19 mouse cellular contexts compared by ENCODE assay signal in the genomic region with DNA sequence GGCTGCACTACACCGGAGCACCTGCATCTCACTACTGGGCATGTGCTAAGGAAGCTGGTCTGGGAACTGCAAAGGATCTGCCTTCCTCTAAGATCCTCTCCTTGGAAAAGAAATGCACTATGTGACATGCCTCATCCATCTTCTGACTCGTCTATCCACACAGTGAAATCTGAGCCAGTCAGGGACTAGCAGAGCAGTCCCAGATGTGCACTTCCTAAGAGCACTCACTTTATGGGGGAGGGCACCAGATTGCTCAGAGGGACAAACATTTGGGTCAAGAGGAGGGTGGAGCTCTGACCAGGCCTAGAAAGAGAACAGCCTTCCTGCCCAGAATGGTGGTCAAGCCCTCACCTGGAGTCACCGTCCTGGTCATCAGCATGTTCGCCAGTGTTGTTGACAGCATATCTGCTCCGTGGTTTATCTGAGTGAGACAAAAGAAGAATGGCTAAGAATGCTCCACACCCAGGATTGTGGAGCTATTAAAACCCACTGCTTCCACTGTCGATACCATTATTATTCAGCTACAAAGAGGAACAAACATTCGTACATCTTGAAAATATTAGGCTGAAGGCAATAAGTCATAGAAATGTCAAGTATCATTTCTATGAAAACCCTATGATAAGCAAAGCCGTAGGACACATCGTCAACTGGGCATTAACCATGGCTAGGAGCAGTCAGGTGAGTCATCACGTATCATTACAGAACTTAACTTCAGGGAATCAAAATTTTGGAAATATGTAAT. TPM values are rescaled to one million over a fixed set of nuclear protein-coding genes. Genes with fewer than 3 reads are reported as not detected.
DNase-seq lines count a peak whose midpoint lies in the region; ATAC-seq lines count a peak whose summit lies in the region.
"Had no signal": no experiment of that assay in that cellular context is flagged by ENCODE, and none has a peak within 500 bp of the region (broad histone marks: within the 10 kb centered on the region; RNA-seq: fewer than 3 reads in every experiment).

No protein-coding gene starts in this region.

- no peak overlapping the region for H3K9ac ChIP-seq in kidney, embryonic 15.5 days
- peak overlapping the region; percentile 40; the same call in 1 of the 2 replicates for H3K9ac ChIP-seq in liver, embryonic 16.5 days (ENCODE audit: low read depth, low read length)

- no peak overlapping the region for H3K4me3 ChIP-seq in kidney, embryonic 15.5 days (replicated peaks)
- H3K4me3 ChIP-seq in liver, embryonic 16.5 days (ENCODE audit: low read depth, low read length) = no peak overlapping the region

- H3K27me3 ChIP-seq in kidney, embryonic 15.5 days = no peaks in the 10 kb centered on the region
- no peaks in the 10 kb centered on the region for H3K27me3 ChIP-seq in liver, embryonic 16.5 days (ENCODE audit: control insufficient read depth, insufficient read depth, low read depth, low read length)

- H3K27ac ChIP-seq in kidney, embryonic 15.5 days = 0 out of 2 replicates have a peak overlapping the region, but pooled peaks have one; percentile 34
- peak overlapping the region; percentile 81 for H3K27ac ChIP-seq in liver, embryonic 16.5 days (ENCODE audit: low read length)

- no peaks in the 10 kb centered on the region for H3K9me3 ChIP-seq in kidney, embryonic 15.5 days (replicated peaks)
- no peaks in the 10 kb centered on the region for H3K9me3 ChIP-seq in liver, embryonic 16.5 days (replicated peaks; ENCODE audit: control insufficient read depth, low read length)

- ATAC-seq in kidney, embryonic 15.5 days (replicated peaks; ENCODE audit: low FRiP score) = peak; percentile 57
- no peak for ATAC-seq in liver, embryonic 16.5 days (ENCODE audit: low read depth)

- H3K4me1 ChIP-seq in kidney, embryonic 15.5 days = peaks cover 8% of the 10 kb centered on the region
- peaks cover 47% of the 10 kb centered on the region for H3K4me1 ChIP-seq in liver, embryonic 16.5 days (ENCODE audit: control insufficient read depth, low read depth, low read length)

- no peak overlapping the region for H3K4me2 ChIP-seq in kidney, embryonic 15.5 days
- H3K4me2 ChIP-seq in liver, embryonic 16.5 days (ENCODE audit: low read depth, low read length) = no peak overlapping the region

- 63% methylated on average over 10 of the region's 10 CpGs for WGBS in kidney, embryonic 15.5 days
- 81% methylated on average over 10 of the region's 10 CpGs for WGBS in liver, embryonic 16.5 days (ENCODE audit: insufficient replicate concordance)

- peaks cover 28% of the 10 kb centered on the region for H3K36me3 ChIP-seq in kidney, embryonic 15.5 days
- H3K36me3 ChIP-seq in liver, embryonic 16.5 days (ENCODE audit: control insufficient read depth, insufficient read depth) = peaks cover 5% of the 10 kb centered on the region; the same call in 1 of the 2 replicates

- peak; percentile 16 to 21 for DNase-seq in adrenal gland, postnatal 36 days
- DNase-seq in adrenal gland, adult 8-10 months = no peak
- DNase-seq in kidney, adult 8-10 months = no peak
- DNase-seq in embryo, embryonic 10.5 days (ENCODE audit: low spot score) = peak; percentile 63
- DNase-seq in cerebellum, adult 18-20 months = no peak
- DNase-seq in left cerebral cortex, adult 9 months (ENCODE audit: low spot score in 2 of 2) = no peak
- DNase-seq: B cell, adult 2 months; cerebellum, adult 2 months; kidney, adult 11 months; lung, adult 18-20 months had no signal

RNA-seq across cellular contexts. Expression of a gene that starts 4.7 kb away (rescaled TPM):
- total RNA-seq in adrenal gland, postnatal 36 days (2021) = 10 to 100 TPM; 62.9 to 65.2 TPM
- total RNA-seq in adrenal gland, adult 8-10 months (2022) = 100 to 1,000 TPM in 2 of 4 experiments, 10 to 100 TPM in 2; 72.8 to 122 (median 105) TPM
- polyA plus RNA-seq in kidney, embryonic 15.5 days (2015; fragmentation: Nextera tagmentation; extraction: Ambion mirVana) = 38.8 and 43.9 TPM in 2 replicates
- polyA plus RNA-seq in liver, embryonic 16.5 days (2015; fragmentation: Nextera tagmentation; extraction: Ambion mirVana) = 30.8 and 31.5 TPM in 2 replicates

RNA-seq across cellular contexts. Expression of a gene that starts 13.4 kb away (rescaled TPM):
- total RNA-seq in adrenal gland, postnatal 36 days (2021) = not detected
- not detected for total RNA-seq in adrenal gland, adult 8-10 months (2022)
- polyA plus RNA-seq in kidney, embryonic 15.5 days (2015; fragmentation: Nextera tagmentation; extraction: Ambion mirVana) = 36.6 and 65.3 TPM in 2 replicates
- polyA plus RNA-seq in liver, embryonic 16.5 days (2015; fragmentation: Nextera tagmentation; extraction: Ambion mirVana) = 43.7 and 47.4 TPM in 2 replicates
- total RNA-seq: ES-E14; gastrocnemius, postnatal 4 days; heart, postnatal 25 days; left cerebral cortex, postnatal 10 days; megakaryocyte progenitor cell, adult 5-6 weeks; monocyte, adult 5-6 weeks had no signal
- polyA plus RNA-seq: testis, adult 2 months had no signal

RNA-seq across cellular contexts. Expression of a gene that starts 20.5 kb away (rescaled TPM):
- total RNA-seq in adrenal gland, postnatal 36 days (2021) = 1,000 to 10,000 TPM; 2,230 to 3,771 TPM
- 1,000 to 10,000 TPM in 1 of 4 experiments, 100 to 1,000 TPM in 3; 803 to 2,295 (median 899) TPM for total RNA-seq in adrenal gland, adult 8-10 months (2022)
- polyA plus RNA-seq in kidney, embryonic 15.5 days (2015; fragmentation: Nextera tagmentation; extraction: Ambion mirVana) = 4,301 and 5,259 TPM in 2 replicates
- polyA plus RNA-seq in liver, embryonic 16.5 days (2015; fragmentation: Nextera tagmentation; extraction: Ambion mirVana) = 72,809 and 72,929 TPM in 2 replicates
- total RNA-seq: ES-E14 had no signal

RNA-seq across cellular contexts. Expression of a gene that starts 23.9 kb away (rescaled TPM):
- not detected for total RNA-seq in adrenal gland, postnatal 36 days (2021)
- not detected for total RNA-seq in adrenal gland, adult 8-10 months (2022)
- polyA plus RNA-seq in kidney, embryonic 15.5 days (2015; fragmentation: Nextera tagmentation; extraction: Ambion mirVana) = 2.3 and 2.5 TPM in 2 replicates
- polyA plus RNA-seq in liver, embryonic 16.5 days (2015; fragmentation: Nextera tagmentation; extraction: Ambion mirVana) = 158 and 159 TPM in 2 replicates
- total RNA-seq: gastrocnemius, postnatal 4 days; megakaryocyte progenitor cell, adult 5-6 weeks; monocyte, adult 5-6 weeks had no signal
- polyA plus RNA-seq: testis, adult 2 months had no signal

RNA-seq across cellular contexts. Expression of a gene that starts 33.4 kb away (rescaled TPM):
- total RNA-seq in adrenal gland, postnatal 36 days (2021) = 1,000 to 10,000 TPM; 1,676 to 2,955 TPM
- 1,000 to 10,000 TPM in 1 of 4 experiments, 100 to 1,000 TPM in 3; 528 to 1,532 (median 627) TPM for total RNA-seq in adrenal gland, adult 8-10 months (2022)
- polyA plus RNA-seq in kidney, embryonic 15.5 days (2015; fragmentation: Nextera tagmentation; extraction: Ambion mirVana) = 11,555 and 13,702 TPM in 2 replicates
- 165,200 and 165,281 TPM in 2 replicates for polyA plus RNA-seq in liver, embryonic 16.5 days (2015; fragmentation: Nextera tagmentation; extraction: Ambion mirVana)

Comparison
In these comparisons a context has a peak if more than half of its experiments do, and no peak if none do; other contexts are left out.
1. DNase-seq: peak in adrenal gland, postnatal 36 days (2 of 2) and embryo, embryonic 10.5 days (single experiment); none in adrenal gland, adult 8-10 months (single experiment), kidney, adult 8-10 months (0 of 2), cerebellum, adult 18-20 months (0 of 2) and left cerebral cortex, adult 9 months (0 of 2).